Mouse (Mus musculus) MEL (cell line): ENCODE measurements around the gene Gorasp2.

Experiments used
- CHD1 ChIP-seq: IDR thresholded peaks from 2 replicates; pipeline ENCODE4 v1.6.1; 2012; ENCODE audit warnings: low read depth, mild to moderate bottlenecking, inconsistent platforms, low read length, improper control_type of control experiment
- CTCF ChIP-seq, 3 experiments: IDR thresholded peaks in 2 of 3; conservative IDR thresholded peaks in 1 of 3; 2 replicates each; pipeline ENCODE4 v1.5.1; 2011 to 2012; ENCODE audit warnings: low read length in 3 of 3, low read depth in 2 of 3, mild to moderate bottlenecking in 2 of 3, improper control_type of control experiment in 1 of 3, inconsistent platforms in 1 of 3, mixed read lengths in 1 of 3, moderate library complexity in 1 of 3; ENCODE audit not compliant: control insufficient read depth in 1 of 3, insufficient read depth in 1 of 3, poor library complexity in 1 of 3, severe bottlenecking in 1 of 3
- EP300 ChIP-seq, 2 experiments: IDR thresholded peaks; 2 replicates each; pipeline ENCODE4 v1.6.1; 2011; ENCODE audit warnings: improper control_type of control experiment in 2 of 2, low read length in 2 of 2, low read depth in 1 of 2, mild to moderate bottlenecking in 1 of 2
- MXI1 ChIP-seq: IDR thresholded peaks from 2 replicates; pipeline ENCODE4 v1.6.1; 2011; ENCODE audit warnings: mild to moderate bottlenecking, low read depth, low read length, improper control_type of control experiment
- MYC ChIP-seq: IDR thresholded peaks from 2 replicates; pipeline ENCODE4 v1.6.1; 2011; ENCODE audit warnings: low read depth, mild to moderate bottlenecking, low read length, improper control_type of control experiment, moderate library complexity
- POLR2AphosphoS2 ChIP-seq: IDR thresholded peaks from 2 replicates; pipeline ENCODE4 v1.6.1; 2011; ENCODE audit warnings: low read length, improper control_type of control experiment
- TBP ChIP-seq: IDR thresholded peaks from 2 replicates; pipeline ENCODE4 v1.8.0; 2011; ENCODE audit warnings: low read depth, low read length, improper control_type of control experiment
- ZKSCAN1 ChIP-seq: IDR thresholded peaks from 2 replicates; pipeline ENCODE4 v1.6.1; 2012; ENCODE audit warnings: low read depth, mild to moderate bottlenecking, inconsistent platforms, low read length, improper control_type of control experiment, moderate library complexity
- ZNF384 ChIP-seq: IDR thresholded peaks from 2 replicates; pipeline ENCODE4 v1.6.1; 2012; ENCODE audit warnings: low read depth, mild to moderate bottlenecking, inconsistent platforms, low read length, improper control_type of control experiment

GRCm38 (mm10) chr2:70619232-70619835 lies 42.0 kb upstream of the Gorasp2 start:
- no peak for TF ChIP-seq CHD1
- peak; percentile 21 to 31 (median 29); a peak in 4 of 6 replicates for TF ChIP-seq CTCF (IDR thresholded peaks at IDR 0.05 in 2 of 3, conservative IDR thresholded peaks at IDR 0.05 in 1 of 3; ENCODE audit: control insufficient read depth in 1 of 3, insufficient read depth in 1 of 3, low read depth in 2 of 3, low read length in 3 of 3, poor library complexity in 1 of 3, severe bottlenecking in 1 of 3)
- TF ChIP-seq TBP, result no peak
- TF ChIP-seq POLR2AphosphoS2, result no peak
- TF ChIP-seq EP300 (IDR thresholded peaks at IDR 0.05; ENCODE audit: low read depth in 1 of 2, low read length in 2 of 2), result no peak
- TF ChIP-seq ZKSCAN1, result no peak
- no peak for TF ChIP-seq ZNF384
- TF ChIP-seq MYC, result no peak
- TF ChIP-seq MXI1, result no peak
